Mouse (Mus musculus) left cerebral cortex, adult 8-10 months (tissue): ENCODE results near the gene Tkfc. TPM values are rescaled to one million over a fixed set of nuclear protein-coding genes. Genes with fewer than 3 reads are reported as not detected.

Experiments
- total RNA-seq, 4 experiments: library from RNA; stranded (reverse); gene quantifications; 2 replicates each; pipeline ENCODE4 v1.2.4; 2022

The Tkfc gene
- total RNA-seq, 4 experiments from 2014 or later: 17.4 to 19.9 (median 19.3) TPM

Other genes starting within 250 kb of the Tkfc start
- gene Syt7, start 216.6 kb downstream of the Tkfc start, total RNA-seq: 100 to 1,000 TPM; 268 to 306 (median 296) TPM
- gene Lrrc10b, start 148.2 kb downstream of the Tkfc start, total RNA-seq: 10 to 100 TPM; 49.9 to 67.8 (median 54.8) TPM
- 1 to 10 TPM; 1.0 to 3.1 (median 1.7) TPM for gene Ppp1r32, start 122.7 kb downstream of the Tkfc start, total RNA-seq
- 10 to 100 TPM; 74.4 to 82.2 (median 78.3) TPM for gene Cpsf7, start 80.4 kb downstream of the Tkfc start, total RNA-seq
- 10 to 100 TPM; 47.1 to 55.9 (median 51.2) TPM for gene Sdhaf2, start 79.5 kb downstream of the Tkfc start, total RNA-seq
- 10 to 100 TPM; 10.9 to 13.8 (median 12.9) TPM for gene Tmem216, start 49.4 kb downstream of the Tkfc start, total RNA-seq
- gene Cyb561a3, start 28.5 kb downstream of the Tkfc start, total RNA-seq: 10 to 100 TPM; 12.4 to 13.2 (median 12.8) TPM
- 10 to 100 TPM; 13.8 to 15.5 (median 14.5) TPM for gene Tmem138, start 28.3 kb downstream of the Tkfc start, total RNA-seq
- 100 to 1,000 TPM; 181 to 219 (median 206) TPM for gene Ddb1, start 327 bp downstream of the Tkfc start, total RNA-seq
- gene Vwce, start 28.6 kb upstream of the Tkfc start, total RNA-seq: under 1 TPM; 0.39 to 0.77 (median 0.47) TPM
- not detected for gene Pga5, start 72.4 kb upstream of the Tkfc start, total RNA-seq
- 10 to 100 TPM; 17.8 to 23.9 (median 20.9) TPM for gene Vps37c, start 83.1 kb upstream of the Tkfc start, total RNA-seq
- gene Cd5, start 133.3 kb upstream of the Tkfc start, total RNA-seq: under 1 TPM; 0.13 to 0.51 (median 0.43) TPM
- gene Cd6, start 224.4 kb upstream of the Tkfc start, total RNA-seq: 1 to 10 TPM; 1.5 to 4.1 (median 2.2) TPM
- 10 to 100 TPM in 1 of 4 experiments, 1 to 10 TPM in 3; 1.2 to 11.7 (median 3.9) TPM for gene Slc15a3, start 234.1 kb upstream of the Tkfc start, total RNA-seq